Mouse (Mus musculus) layer of hippocampus, adult 18-20 months (tissue): Measurements from ENCODE around the gene Dusp6. TPM values are rescaled to one million over a fixed set of nuclear protein-coding genes. Genes with fewer than 3 reads are reported as not detected.

ENCODE experiments used
- DNase-seq, 2 experiments: peaks; one replicate each; pipeline ENCODE4 v3.0.0; 2022; ENCODE audit warnings: low spot score in 2 of 2
- total RNA-seq, 2 experiments: library from RNA; stranded (reverse); gene quantifications; 2 replicates each; pipeline ENCODE4 v1.2.3; 2021

The Dusp6 gene
- total RNA-seq, 2 experiments from 2014 or later: 80.3 to 83.0 TPM

GRCm38 (mm10) chr10:99244655-99245260 lies 18.3 kb upstream of the Dusp6 start:
- DNase-seq: no peak

- no peak for DNase-seq
Measured at GRCm38 (mm10) chr10:99246797-99247508, 16.1 kb upstream of the Dusp6 start.

DNA sequence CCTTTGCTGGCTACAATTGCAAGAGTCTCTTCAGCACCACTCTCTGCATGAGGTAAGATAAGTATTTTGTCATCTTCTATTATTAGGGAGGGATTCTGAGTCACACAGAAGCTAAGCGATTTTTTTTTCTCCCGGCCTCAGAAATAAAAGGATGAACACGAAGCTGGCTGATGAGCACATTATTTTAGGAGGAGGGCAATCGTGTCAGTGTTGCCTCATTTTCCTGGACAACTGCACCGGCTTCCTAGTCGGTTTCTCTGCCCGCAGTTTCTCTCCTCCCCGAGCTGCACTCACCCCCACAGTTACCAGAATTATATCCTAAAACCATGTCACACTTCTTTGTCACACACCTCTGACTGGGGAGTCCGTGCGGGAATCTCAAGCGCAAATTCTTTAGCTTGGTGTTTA lies 12.2 kb upstream of the Dusp6 start:
- peak in 1 of 2 experiments; percentile 37 for DNase-seq

DNA sequence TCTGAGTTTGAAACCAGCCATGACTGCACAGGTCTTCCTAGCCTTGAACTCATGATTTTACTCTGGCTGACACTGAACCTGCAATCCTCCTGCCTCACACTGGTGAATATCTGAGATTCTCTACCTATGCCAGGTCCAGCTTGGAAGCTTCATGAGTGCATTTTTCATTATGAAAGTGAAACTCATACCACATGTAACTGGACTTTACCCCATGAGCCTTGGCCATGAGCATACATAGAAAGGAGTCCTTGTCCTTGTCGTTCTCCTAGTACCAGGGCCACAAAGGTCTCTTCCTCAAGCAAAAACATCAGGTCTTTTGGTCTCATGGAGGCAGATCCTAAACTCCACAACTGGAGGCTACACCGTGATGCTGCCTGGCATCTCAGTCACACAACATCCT lies 9.6 kb upstream of the Dusp6 start:
- no peak for DNase-seq

DNA sequence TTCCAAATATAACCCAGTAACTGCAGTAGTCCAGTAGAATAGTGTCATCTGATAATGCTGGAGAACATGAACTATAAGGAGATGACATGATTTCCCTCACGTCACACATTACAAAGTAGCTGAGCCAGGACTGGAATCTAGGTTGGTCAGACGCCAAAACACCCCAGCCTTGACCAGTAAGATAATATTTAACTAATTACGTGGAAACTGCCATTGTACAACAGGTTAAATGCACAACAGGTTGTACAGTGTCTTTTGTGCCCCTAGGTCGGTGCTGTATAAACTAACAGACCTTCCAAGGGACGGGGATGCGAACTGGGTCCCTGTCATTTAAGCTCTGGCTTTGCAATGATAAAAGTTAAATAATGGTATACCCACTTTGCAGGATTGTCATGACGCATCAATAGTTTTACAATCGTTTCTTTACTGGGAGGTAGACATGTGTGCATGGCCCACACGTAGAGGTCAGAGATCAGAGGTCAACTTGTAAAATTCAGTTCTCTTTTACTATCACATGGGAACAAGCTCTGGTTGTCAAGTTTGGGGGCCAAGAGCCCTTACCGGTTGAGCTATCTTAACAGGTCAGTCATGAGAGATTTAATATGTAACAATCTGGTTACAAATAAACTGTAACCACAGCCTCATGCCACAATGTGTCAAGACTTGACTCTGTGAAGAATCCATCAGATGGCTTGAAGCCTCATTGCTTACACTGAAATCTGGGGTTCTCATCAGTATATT lies 7.0 kb upstream of the Dusp6 start:
- DNase-seq: no peak

DNA sequence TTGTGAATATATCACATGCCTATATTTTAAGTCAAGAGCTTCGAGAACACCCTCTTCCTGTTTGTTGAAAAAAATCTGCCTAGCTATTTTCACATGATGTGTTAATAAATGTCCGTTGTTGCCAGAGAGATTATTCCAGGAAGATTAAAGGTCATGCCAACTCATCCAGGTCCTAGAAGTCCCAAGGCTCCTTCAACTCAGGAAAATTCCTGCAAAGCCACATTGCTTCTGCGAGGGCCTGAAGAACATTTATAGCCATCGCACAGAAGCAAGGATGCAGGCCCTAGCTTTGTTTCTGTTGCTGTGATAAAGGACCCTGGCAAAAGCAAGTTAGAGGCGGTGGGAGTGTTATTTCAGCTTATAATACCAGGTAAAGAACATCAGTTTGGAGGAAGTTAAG lies 5.5 kb upstream of the Dusp6 start:
- no peak for DNase-seq

DNA sequence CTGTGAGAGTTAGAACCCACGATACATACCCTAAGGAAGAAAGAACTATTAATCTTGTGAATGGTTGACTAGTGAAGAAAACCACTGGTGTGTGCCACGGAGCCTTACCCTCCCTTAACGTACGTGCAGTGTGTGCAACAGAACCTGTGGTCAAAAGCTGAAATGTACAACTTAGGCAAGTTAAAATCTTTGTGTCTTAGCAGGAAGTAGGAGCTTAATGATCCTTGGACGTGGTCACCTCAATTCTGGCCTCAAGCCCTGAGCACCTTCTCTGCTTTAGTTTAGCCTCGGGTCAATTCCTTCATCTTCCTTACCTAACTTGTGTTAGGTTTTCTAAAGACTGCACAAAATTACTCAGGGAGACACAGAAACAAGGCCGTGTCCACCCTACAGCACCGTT lies 3.2 kb upstream of the Dusp6 start:
- DNase-seq: no peak

DNA sequence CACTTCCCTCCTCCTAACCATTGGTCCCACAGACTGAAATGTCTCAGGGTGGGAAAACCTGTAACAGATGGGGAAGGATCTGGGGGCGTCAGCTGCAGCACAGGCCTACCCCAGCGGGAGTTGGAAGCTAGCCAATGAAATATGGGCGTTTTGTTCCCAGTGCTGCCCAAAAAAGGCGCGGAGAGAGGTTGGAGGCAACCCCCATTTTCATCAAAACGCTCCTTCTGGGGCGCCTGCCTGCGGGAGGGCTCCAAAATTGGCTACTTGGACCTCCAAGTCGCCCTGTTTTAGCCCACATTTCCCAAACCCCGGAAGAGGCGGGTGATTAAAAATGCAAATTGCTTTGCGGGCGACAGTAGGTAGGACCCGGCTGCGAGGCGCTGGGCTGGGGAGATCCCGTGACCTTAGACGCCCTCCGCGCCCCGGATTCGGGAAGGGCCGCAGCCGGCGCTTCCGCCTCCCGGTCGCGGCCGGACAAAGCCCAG lies 1.8 kb upstream of the Dusp6 start:
- peak; percentile 86 to 93 for DNase-seq

GRCm38 (mm10) chr10:99261636-99262318 lies 1.3 kb upstream of the Dusp6 start:
- peak; percentile 72 to 84 for DNase-seq

GRCm38 (mm10) chr10:99262319-99262866 lies 638 bp upstream of the Dusp6 start:
- no peak for DNase-seq

GRCm38 (mm10) chr10:99263419-99264221 lies 589 bp downstream of the Dusp6 start:
- DNase-seq: peak in 1 of 2 experiments; percentile 41

DNA sequence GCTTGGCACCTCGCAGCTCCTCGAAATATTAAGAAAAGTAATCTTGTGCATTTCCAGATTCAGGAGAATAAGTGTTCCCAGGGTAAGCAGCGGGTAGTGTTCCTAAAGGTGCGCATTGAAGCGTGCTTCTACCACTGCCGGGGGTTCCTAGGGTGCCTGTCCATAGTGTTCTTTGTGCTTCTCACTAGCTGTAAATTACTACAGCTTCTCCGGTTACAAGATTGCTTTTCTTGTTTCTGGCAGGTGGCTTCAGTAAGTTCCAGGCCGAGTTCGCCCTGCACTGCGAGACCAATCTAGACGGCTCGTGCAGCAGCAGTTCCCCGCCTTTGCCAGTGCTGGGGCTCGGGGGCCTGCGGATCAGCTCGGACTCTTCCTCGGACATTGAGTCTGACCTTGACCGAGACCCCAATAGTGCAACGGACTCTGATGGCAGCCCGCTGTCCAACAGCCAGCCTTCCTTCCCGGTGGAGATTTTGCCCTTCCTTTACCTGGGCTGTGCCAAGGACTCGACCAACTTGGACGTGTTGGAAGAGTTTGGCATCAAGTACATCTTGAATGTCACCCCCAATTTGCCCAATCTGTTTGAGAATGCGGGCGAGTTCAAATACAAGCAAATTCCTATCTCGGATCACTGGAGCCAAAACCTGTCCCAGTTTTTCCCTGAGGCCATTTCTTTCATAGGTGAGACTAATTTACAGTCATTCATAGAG lies 1.4 kb downstream of the Dusp6 start:
- DNase-seq: peak in 1 of 2 experiments; percentile 30

DNA sequence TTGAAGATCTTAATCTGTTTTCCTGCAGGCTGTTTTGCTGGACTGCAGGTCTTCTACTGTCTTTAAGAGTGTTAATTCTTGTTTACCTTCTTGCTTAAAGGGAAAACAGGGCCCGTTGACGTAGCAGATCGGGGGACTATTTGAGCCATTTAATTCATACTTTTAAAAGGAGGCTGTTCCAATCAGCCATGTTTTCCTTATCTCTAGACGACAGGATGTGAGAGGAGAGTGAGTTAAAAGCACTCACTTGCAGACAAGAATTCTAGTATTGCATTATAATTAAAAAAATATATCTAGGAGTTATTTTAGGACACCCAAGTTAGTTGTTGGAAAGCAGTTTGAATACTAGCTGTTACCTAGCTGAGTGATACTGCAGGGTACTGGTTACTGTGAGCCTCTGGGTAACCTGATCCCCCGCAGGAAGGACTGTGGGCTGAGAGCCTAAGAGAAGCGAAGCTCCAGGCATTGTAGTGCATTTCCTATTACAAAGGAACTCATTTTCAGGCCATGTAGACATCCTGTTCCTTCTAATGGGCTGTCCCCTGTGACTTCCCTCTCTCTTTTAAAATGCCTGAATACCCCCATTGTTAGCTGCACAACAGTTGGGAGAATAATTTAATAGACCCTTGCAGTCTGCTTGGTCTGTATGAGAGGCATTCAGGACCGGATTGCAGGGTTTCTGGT lies 2.1 kb downstream of the Dusp6 start:
- DNase-seq: peak in 1 of 2 experiments; percentile 41

DNA sequence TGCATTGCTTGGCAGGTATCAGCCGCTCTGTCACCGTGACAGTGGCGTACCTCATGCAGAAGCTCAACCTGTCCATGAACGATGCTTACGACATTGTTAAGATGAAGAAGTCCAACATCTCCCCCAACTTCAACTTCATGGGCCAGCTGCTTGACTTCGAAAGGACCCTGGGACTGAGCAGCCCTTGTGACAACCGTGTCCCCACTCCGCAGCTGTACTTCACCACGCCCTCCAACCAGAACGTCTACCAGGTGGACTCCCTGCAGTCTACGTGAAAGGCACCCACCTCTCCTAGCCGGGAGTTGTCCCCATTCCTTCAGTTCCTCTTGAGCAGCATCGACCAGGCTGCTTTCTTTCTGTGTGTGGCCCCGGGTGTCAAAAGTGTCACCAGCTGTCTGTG lies 3.0 kb downstream of the Dusp6 start:
- DNase-seq: no peak

DNA sequence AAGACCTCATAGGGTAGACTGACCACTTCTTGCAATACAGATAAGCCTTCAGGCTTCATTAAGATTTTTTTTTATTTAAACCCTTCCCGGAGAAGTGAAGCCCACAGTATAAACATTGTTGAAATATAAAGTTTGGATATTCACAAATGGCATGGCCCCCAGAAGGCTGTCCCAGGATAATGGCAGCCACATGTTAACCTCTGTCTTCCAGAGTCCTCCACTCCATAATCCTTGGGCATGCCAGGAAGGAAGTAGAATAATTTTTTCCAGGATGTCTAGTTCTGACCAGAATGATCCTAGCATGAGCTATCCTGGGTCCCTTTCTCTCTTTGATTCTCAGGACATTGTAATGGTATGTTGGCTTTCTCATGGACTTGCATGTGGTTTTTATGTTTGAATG lies 4.6 kb downstream of the Dusp6 start:
- DNase-seq: no peak

GRCm38 (mm10) chr10:99268421-99269300 lies 5.6 kb downstream of the Dusp6 start:
- peak in 1 of 2 experiments; percentile 31 for DNase-seq

DNA sequence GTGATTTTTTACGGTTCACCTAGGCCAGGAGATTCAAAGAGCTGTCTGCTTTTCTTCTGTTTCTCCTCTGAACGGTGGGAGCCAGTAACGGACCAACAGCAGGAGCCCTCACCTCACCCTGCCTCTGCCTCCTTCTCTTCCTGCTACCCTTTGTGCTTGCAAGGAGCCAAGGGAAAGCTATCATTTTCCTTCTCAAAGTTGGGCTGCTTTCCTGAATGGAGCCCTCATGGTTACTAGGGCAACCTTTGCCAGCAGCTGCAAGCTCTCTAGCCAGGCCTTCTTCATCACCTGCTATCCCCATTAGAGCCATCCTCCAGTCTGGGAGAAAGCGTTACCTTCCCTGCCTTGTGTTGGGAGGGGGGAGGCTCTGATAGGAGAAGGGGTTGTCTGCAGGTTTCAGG lies 6.3 kb downstream of the Dusp6 start:
- no peak for DNase-seq

- no peak for DNase-seq
Measured at GRCm38 (mm10) chr10:99269704-99270103, 6.7 kb downstream of the Dusp6 start.
